Mouse (Mus musculus) myocyte (in vitro differentiated cells): ENCODE data around the gene She. TPM values are rescaled to one million over a fixed set of nuclear protein-coding genes. Genes with fewer than 3 reads are reported as not detected.

Experiments
- H3K27me3 ChIP-seq: one replicate; pipeline ENCODE4 v1.6.1; 2011; ENCODE audit not compliant: control insufficient read depth, insufficient read depth, insufficient read length
- H3K36me3 ChIP-seq: one replicate; pipeline ENCODE4 v1.6.1; 2011; ENCODE audit not compliant: control insufficient read depth, insufficient read depth
- H3K4me2 ChIP-seq: one replicate; pipeline ENCODE4 v1.6.1; 2011; ENCODE audit warnings: low read depth, control low read depth
- H3K4me3 ChIP-seq: one replicate; pipeline ENCODE4 v1.5.1; 2011; ENCODE audit warnings: mild to moderate bottlenecking, control low read depth, moderate library complexity
- H3K79me2 ChIP-seq: one replicate; pipeline ENCODE4 v1.6.1; 2011; ENCODE audit not compliant: control insufficient read depth, insufficient read depth
- H3ac ChIP-seq: one replicate; pipeline ENCODE4 v1.6.1; 2011; ENCODE audit not compliant: control insufficient read depth, insufficient read length
- CEBPB ChIP-seq: IDR thresholded peaks from 2 replicates; pipeline ENCODE4 v1.6.1; 2011; ENCODE audit warnings: mild to moderate bottlenecking, moderate library complexity; ENCODE audit not compliant: poor library complexity, insufficient read depth, severe bottlenecking
- E2F4 ChIP-seq: IDR thresholded peaks from one replicate; pipeline ENCODE4 v1.6.1; 2011; ENCODE audit warnings: mild to moderate bottlenecking, control low read depth, moderate library complexity; ENCODE audit not compliant: insufficient read depth
- MAX ChIP-seq: IDR thresholded peaks from one replicate; pipeline ENCODE4 v1.6.1; 2011; ENCODE audit warnings: low read depth, mild to moderate bottlenecking, control low read depth
- MYOD1 ChIP-seq, 3 experiments: IDR thresholded peaks; one replicate each; pipeline ENCODE4 v1.6.1; 2011; ENCODE audit warnings: control low read depth in 2 of 3, low read depth in 2 of 3, mild to moderate bottlenecking in 2 of 3, moderate library complexity in 1 of 3; ENCODE audit not compliant: insufficient read length in 2 of 3, control insufficient read depth in 1 of 3
- MYOG ChIP-seq, 3 experiments: IDR thresholded peaks; one replicate each; pipeline ENCODE4 v1.6.1; 2011; ENCODE audit warnings: control low read depth in 2 of 3, low read depth in 2 of 3, mild to moderate bottlenecking in 2 of 3; ENCODE audit not compliant: insufficient read length in 2 of 3, control insufficient read depth in 1 of 3, insufficient read depth in 1 of 3
- POLR2A ChIP-seq: IDR thresholded peaks from one replicate; pipeline ENCODE4 v1.6.1; 2011; ENCODE audit warnings: low read depth, mild to moderate bottlenecking, control low read depth, moderate library complexity; ENCODE audit not compliant: insufficient read length
- POLR2AphosphoS2 ChIP-seq: IDR thresholded peaks from one replicate; pipeline ENCODE4 v1.6.1; 2011; ENCODE audit warnings: low read depth, control low read depth; ENCODE audit not compliant: insufficient read length
- REST ChIP-seq: IDR thresholded peaks from one replicate; pipeline ENCODE4 v1.6.1; 2011; ENCODE audit warnings: mild to moderate bottlenecking, control low read depth, moderate library complexity; ENCODE audit not compliant: insufficient read depth, insufficient read length
- SRF ChIP-seq: IDR thresholded peaks from one replicate; pipeline ENCODE4 v1.6.1; 2011; ENCODE audit warnings: low read depth; ENCODE audit not compliant: control insufficient read depth, insufficient read length
- TCF12 ChIP-seq: IDR thresholded peaks from one replicate; pipeline ENCODE4 v1.6.1; 2011; ENCODE audit warnings: mild to moderate bottlenecking, control low read depth; ENCODE audit not compliant: poor library complexity, insufficient read depth, severe bottlenecking
- TCF3 ChIP-seq: IDR thresholded peaks from one replicate; pipeline ENCODE4 v1.6.1; 2011; ENCODE audit warnings: low read depth, control low read depth; ENCODE audit not compliant: insufficient read length
- USF1 ChIP-seq: IDR thresholded peaks from one replicate; pipeline ENCODE4 v1.6.1; 2011; ENCODE audit warnings: low read depth, mild to moderate bottlenecking, control low read depth, moderate library complexity
- polyA plus RNA-seq: library from polyadenylated mRNA; unstranded; fragments of >200 nt; fragmentation: generic; extraction: Trizol; gene quantifications from one replicate; pipeline ENCODE4 v1.2.1, GENCODE M21; 2012; ENCODE audit warnings: missing spikeins

Gene She
- polyA plus RNA-seq, 1 experiment, result not detected

GRCm38 (mm10) chr3:89896571-89896970 lies 65.4 kb downstream of the She start:
- Histone ChIP-seq H3K79me2 (no peaks in the 10 kb centered on the region), H3K4me3 (no peak overlapping the region), H3K27me3 (no peaks in the 10 kb centered on the region), H3K36me3 (no peaks in the 10 kb centered on the region), H3ac (no peak overlapping the region), H3K4me2 (peak overlapping the region; percentile 68)
- TF ChIP-seq TCF3 (no peak), POLR2A (peak; percentile 17)

- Histone ChIP-seq H3K79me2 (no peaks in the 10 kb centered on the region), H3ac (no peak overlapping the region), H3K4me2 (peak overlapping the region; percentile 68), H3K4me3 (no peak overlapping the region), H3K27me3 (no peaks in the 10 kb centered on the region), H3K36me3 (no peaks in the 10 kb centered on the region)
- TF ChIP-seq POLR2AphosphoS2, result no peak
- peak in 2 of 3 experiments; percentile 9 to 39 for TF ChIP-seq MYOD1 (IDR thresholded peaks at IDR 0.05; ENCODE audit: control insufficient read depth in 1 of 3, insufficient read length in 2 of 3, low read depth in 2 of 3)
- TF ChIP-seq MYOG (IDR thresholded peaks at IDR 0.05; ENCODE audit: control insufficient read depth in 1 of 3, insufficient read depth in 1 of 3, insufficient read length in 2 of 3, low read depth in 2 of 3), result peak in 1 of 3 experiments; percentile 16
These were observed 66.1 kb downstream of the She start for GRCm38 (mm10) chr3:89897204-89897796.

- H3K79me2 ChIP-seq, result no peaks in the 10 kb centered on the region
- no peak overlapping the region for H3ac ChIP-seq
- no peaks in the 10 kb centered on the region for H3K36me3 ChIP-seq
- no peak overlapping the region for H3K4me2 ChIP-seq
- no peak overlapping the region for H3K4me3 ChIP-seq
- TF ChIP-seq USF1 (no peak), SRF (no peak), TCF12 (no peak), MAX (no peak), MYOG (IDR thresholded peaks at IDR 0.05; ENCODE audit: control insufficient read depth in 1 of 3, insufficient read depth in 1 of 3, insufficient read length in 2 of 3, low read depth in 2 of 3) (no peak), CEBPB (no peak), E2F4 (no peak), POLR2A (no peak), REST (no peak), TCF3 (no peak), POLR2AphosphoS2 (no peak), MYOD1 (IDR thresholded peaks at IDR 0.05; ENCODE audit: control insufficient read depth in 1 of 3, insufficient read length in 2 of 3, low read depth in 2 of 3) (no peak)
- no peaks in the 10 kb centered on the region for H3K27me3 ChIP-seq
These were observed 66.8 kb downstream of the She start for GRCm38 (mm10) chr3:89898011-89898410.

- TF ChIP-seq USF1 (no peak), E2F4 (no peak), POLR2A (no peak), MAX (no peak)
- Histone ChIP-seq H3K27me3 (no peaks in the 10 kb centered on the region), H3K36me3 (no peaks in the 10 kb centered on the region), H3ac (no peak overlapping the region), H3K4me3 (no peak overlapping the region), H3K79me2 (no peaks in the 10 kb centered on the region), H3K4me2 (no peak overlapping the region)
These were observed 67.8 kb downstream of the She start for GRCm38 (mm10) chr3:89898870-89899510.

- Histone ChIP-seq H3K27me3 (no peaks in the 10 kb centered on the region), H3K4me2 (no peak overlapping the region), H3K36me3 (no peaks in the 10 kb centered on the region), H3K79me2 (no peaks in the 10 kb centered on the region), H3K4me3 (no peak overlapping the region), H3ac (no peak overlapping the region)
- no peak for TF ChIP-seq MAX
- TF ChIP-seq MYOD1 (IDR thresholded peaks at IDR 0.05; ENCODE audit: control insufficient read depth in 1 of 3, insufficient read length in 2 of 3, low read depth in 2 of 3), result no peak
- peak; percentile 14 for TF ChIP-seq REST
- TF ChIP-seq POLR2AphosphoS2, result no peak
- TF ChIP-seq CEBPB, result no peak
- no peak for TF ChIP-seq POLR2A
These were observed 68.3 kb downstream of the She start for GRCm38 (mm10) chr3:89899511-89899908.
